Mouse (Mus musculus): ENCODE measurements around the gene Rbpjl.

DNA sequence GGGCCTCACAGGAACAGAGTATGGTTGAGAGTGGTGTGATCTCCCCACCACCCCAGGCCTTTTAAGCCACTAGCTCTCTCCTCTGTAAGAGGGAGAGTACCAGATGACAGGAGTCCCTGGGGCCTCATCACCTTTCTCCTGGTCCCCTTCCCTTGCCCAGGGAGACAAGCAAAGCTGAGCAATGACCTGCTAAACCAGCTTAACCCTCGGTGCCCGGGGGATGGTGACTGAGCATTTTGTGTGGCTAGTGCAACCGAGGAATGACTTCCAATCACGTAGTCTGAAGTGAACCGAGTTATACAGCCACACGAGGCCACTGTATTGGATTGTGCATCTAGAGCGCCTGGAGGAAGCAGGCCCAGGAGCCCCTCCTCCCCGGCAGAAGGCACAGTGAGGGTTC lies 21.5 kb downstream of the Rbpjl start:
- no peak for TF ChIP-seq CTCF (conservative IDR thresholded peaks at IDR 0.05; ENCODE audit: low read length)
- no peak for TF ChIP-seq POU5F1 (IDR thresholded peaks at IDR 0.05; ENCODE audit: borderline replicate concordance, low read length)
